Mouse (Mus musculus) liver (tissue): Measurements from ENCODE around the gene Fcmr.

Source experiments
- DNase-seq: peaks from one replicate; pipeline ENCODE4 v3.0.0-alpha.2; 2020; ENCODE audit warnings: mixed read lengths

The Fcmr gene

GRCm38 (mm10) chr1:130865541-130866221 lies at the start of gene Fcmr:
Gene Fcmr, plus strand, starts transcription at chr1:130865669.
- no peak for DNase-seq

- DNase-seq = no peak
These were observed 45.7 kb upstream of the Fcmr start for GRCm38 (mm10) chr1:130819737-130820136.

GRCm38 (mm10) chr1:130820316-130821148 lies 44.9 kb upstream of the Fcmr start:
- no peak for DNase-seq

GRCm38 (mm10) chr1:130821149-130821471 lies 44.4 kb upstream of the Fcmr start:
- no peak for DNase-seq

GRCm38 (mm10) chr1:130821911-130822625 lies 43.4 kb upstream of the Fcmr start:
- DNase-seq = peak; percentile 22

GRCm38 (mm10) chr1:130826448-130826847 lies 39.0 kb upstream of the Fcmr start, which contains the start of gene Pigr:
Gene Pigr, plus strand, starts transcription at chr1:130826684.
- DNase-seq = no peak

- DNase-seq = no peak
These were observed 36.8 kb upstream of the Fcmr start for GRCm38 (mm10) chr1:130828656-130829055.

GRCm38 (mm10) chr1:130829906-130830830 lies 35.3 kb upstream of the Fcmr start:
- DNase-seq = no peak

- DNase-seq = no peak
These were observed 33.0 kb upstream of the Fcmr start for GRCm38 (mm10) chr1:130832230-130833149.

- DNase-seq = no peak
These were observed 30.1 kb upstream of the Fcmr start for GRCm38 (mm10) chr1:130835161-130835936.

- no peak for DNase-seq
These were observed 27.2 kb upstream of the Fcmr start for GRCm38 (mm10) chr1:130838288-130838687.

GRCm38 (mm10) chr1:130840599-130841379 lies 24.7 kb upstream of the Fcmr start:
- DNase-seq = no peak

GRCm38 (mm10) chr1:130841621-130842020 lies 23.8 kb upstream of the Fcmr start:
- no peak for DNase-seq

GRCm38 (mm10) chr1:130844516-130844915 lies 21.0 kb upstream of the Fcmr start:
- no peak for DNase-seq

- DNase-seq = no peak
These were observed 15.8 kb upstream of the Fcmr start for GRCm38 (mm10) chr1:130849530-130850214.

GRCm38 (mm10) chr1:130850405-130850804 lies 15.1 kb upstream of the Fcmr start:
- DNase-seq = no peak

- DNase-seq = no peak
These were observed 10.7 kb upstream of the Fcmr start for GRCm38 (mm10) chr1:130854819-130855218.

GRCm38 (mm10) chr1:130855723-130856122 lies 9.7 kb upstream of the Fcmr start:
- DNase-seq = no peak

- DNase-seq = no peak
These were observed 8.0 kb upstream of the Fcmr start for GRCm38 (mm10) chr1:130857456-130857855.
